Mouse (Mus musculus): ENCODE results near the gene Olfr597. TPM values are rescaled to one million over a fixed set of nuclear protein-coding genes. Genes with fewer than 3 reads are reported as not detected.
"Not testable (repeated sequence)": the region's sequence is repeated elsewhere in the genome, so short reads cannot be mapped to it uniquely, and the experiment has no call there.

The Olfr597 gene
- not detected in 2 replicates for polyA plus RNA-seq (2016; fragmentation: Nextera tagmentation; extraction: Ambion mirVana)

DNA sequence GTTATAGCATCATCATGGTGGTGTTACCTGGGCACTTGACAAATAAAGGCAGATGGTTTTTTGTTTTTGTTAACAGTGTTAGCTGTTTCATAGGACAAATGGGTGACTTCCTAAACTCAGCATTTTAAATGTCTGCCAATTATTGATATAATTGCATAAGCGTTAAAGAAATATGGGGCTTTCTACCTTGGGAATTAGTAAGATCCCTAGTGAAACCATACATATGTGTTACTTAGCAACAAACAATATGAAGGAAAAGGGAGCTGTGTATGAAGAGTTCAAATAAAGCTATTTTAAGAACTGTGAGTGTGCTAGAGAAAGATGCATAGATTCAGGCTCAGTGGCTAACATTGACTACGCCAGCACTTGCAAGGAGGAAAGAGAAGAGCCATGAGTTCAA, at the start of gene Olfr597:
Gene Olfr597, plus strand, starts transcription at position 301 of the 400 bp plus-strand sequence.
- H3K27ac ChIP-seq; H3K4me1 ChIP-seq; H3K36me3 ChIP-seq; H3K4me3 ChIP-seq; H3K9me3 ChIP-seq (replicated peaks); H3K27me3 ChIP-seq (ENCODE audit: low read depth, poor library complexity, severe bottlenecking); DNase-seq (ENCODE audit: low spot score): not testable (repeated sequence)
- WGBS: 87% methylated on average over 2 of the region's 2 CpGs

DNA sequence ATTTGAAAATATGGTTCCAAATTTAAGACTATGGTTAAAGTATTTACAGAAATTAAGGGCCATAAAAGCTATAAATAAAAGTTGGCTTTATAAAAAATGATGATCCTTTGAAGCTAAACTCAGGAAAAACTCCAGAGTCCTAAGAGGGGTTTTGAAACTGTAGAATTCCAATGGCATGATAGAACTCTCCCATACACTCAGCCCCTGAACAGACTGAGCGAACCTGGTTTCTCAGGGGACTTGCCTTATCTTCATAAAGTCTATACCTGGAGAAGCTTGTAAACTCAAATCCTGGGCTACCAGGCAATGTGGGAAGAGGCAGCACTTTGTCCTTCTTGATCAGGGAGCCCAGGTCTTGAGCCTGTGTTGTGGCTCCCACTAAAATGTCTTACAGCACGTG, 10.8 kb upstream of the Olfr597 start, which contains the start of gene Olfr596:
Gene Olfr596, plus strand, starts transcription at position 301 of the 400 bp plus-strand sequence.
- whole genome bisulfite sequencing: 91% methylated on average over 2 of the region's 2 CpGs
- not testable (repeated sequence) for DNase-seq (ENCODE audit: low spot score); H3K4me1 ChIP-seq

DNA sequence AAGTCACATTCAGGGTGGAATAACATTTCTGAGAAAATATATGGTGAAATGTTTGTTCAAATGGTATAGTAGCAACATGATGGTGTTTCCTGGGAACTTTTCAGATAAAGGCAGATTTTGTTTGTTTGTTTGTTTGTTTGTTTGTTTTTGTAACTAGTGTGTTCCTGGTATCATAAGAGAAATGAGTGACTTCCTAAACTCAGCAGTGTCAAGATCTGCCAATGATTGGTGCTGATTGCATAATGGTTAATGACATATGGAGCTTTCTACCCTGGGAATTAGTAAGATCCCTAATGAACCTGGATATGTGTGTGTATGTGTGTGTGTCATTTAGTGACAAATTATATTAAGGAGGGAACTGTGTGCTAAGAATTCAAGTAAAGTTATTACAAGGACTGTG, 7.2 kb downstream of the Olfr597 start, which contains the start of gene Olfr598:
Gene Olfr598, plus strand, starts transcription at position 301 of the 400 bp plus-strand sequence.
- Histone ChIP-seq H3K27me3 (ENCODE audit: low read depth, poor library complexity, severe bottlenecking) (no peaks in the 10 kb centered on the region), H3K4me1 (no peaks in the 10 kb centered on the region), H3K27ac (no peak within 1 kb of the TSS), H3K36me3 (no peaks in the 10 kb centered on the region), H3K4me3 (no peak within 1 kb of the TSS), H3K9me3 (replicated peaks) (no peaks in the 10 kb centered on the region)
- DNase-seq (ENCODE audit: low spot score): no peak

More for the DNA sequence above, 10.8 kb upstream of the Olfr597 start, which contains the start of gene Olfr596:
- not testable (repeated sequence) for H3K27me3 ChIP-seq (ENCODE audit: low read depth, poor library complexity, severe bottlenecking); H3K4me3 ChIP-seq; H3K27ac ChIP-seq; H3K9me3 ChIP-seq (replicated peaks); H3K36me3 ChIP-seq

DNA sequence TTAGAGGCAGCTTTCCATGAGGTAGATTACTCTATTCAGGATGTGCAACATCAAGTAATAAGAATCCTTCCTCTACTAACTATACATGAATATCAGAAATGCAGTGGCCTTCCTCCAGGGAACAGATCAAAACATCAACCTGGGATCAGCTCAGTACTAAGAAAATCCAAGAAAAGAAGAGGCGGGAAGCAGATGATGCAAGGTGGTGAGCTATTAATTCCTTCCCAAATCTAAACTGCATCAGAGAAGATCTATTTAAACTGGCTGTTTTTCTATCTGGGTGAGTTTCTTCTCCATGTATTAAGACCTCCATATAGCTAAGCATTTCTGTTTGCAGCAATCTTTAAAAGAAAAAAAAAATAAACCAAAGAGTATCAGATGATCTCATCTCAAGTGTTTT, 19.5 kb downstream of the Olfr597 start, which contains the start of gene Olfr599:
Gene Olfr599, plus strand, starts transcription at position 301 of the 400 bp plus-strand sequence.
- Histone ChIP-seq H3K27ac (no peak within 1 kb of the TSS), H3K4me1 (no peaks in the 10 kb centered on the region), H3K36me3 (no peaks in the 10 kb centered on the region), H3K4me3 (no peak within 1 kb of the TSS), H3K9me3 (replicated peaks) (no peaks in the 10 kb centered on the region), H3K27me3 (ENCODE audit: low read depth, poor library complexity, severe bottlenecking) (no peaks in the 10 kb centered on the region)
- no peak for DNase-seq (ENCODE audit: low spot score)
- WGBS: 88% methylated on average over 1 of the region's 1 CpGs

DNA sequence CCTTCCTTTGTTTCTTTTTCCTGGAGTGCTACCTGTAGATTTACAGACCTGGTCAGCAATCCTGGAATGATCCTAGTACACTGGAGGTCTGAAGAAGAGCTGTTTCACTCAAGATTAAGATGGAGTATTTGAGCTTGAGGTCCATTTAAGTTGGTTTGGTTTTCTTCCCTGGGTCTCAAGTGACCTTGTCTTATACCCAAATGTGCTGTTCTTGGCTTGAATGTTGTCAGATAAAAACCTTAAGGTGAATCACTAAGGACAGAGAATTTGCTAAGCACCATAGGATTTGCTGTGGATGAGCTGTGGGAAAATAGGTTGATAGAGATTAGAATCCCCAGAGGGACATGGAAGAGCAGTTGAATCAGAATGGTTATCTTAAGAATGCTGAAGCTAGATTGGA, 33.5 kb downstream of the Olfr597 start, which contains the start of gene Olfr600:
Gene Olfr600, minus strand, starts transcription at position 101 of the 400 bp plus-strand sequence.
- Histone ChIP-seq H3K36me3 (no peaks in the 10 kb centered on the region), H3K27me3 (ENCODE audit: low read depth, poor library complexity, severe bottlenecking) (no peaks in the 10 kb centered on the region), H3K27ac (no peak within 1 kb of the TSS), H3K4me3 (no peak within 1 kb of the TSS), H3K9me3 (replicated peaks) (no peaks in the 10 kb centered on the region), H3K4me1 (no peaks in the 10 kb centered on the region)
- no peak for DNase-seq (ENCODE audit: low spot score)

DNA sequence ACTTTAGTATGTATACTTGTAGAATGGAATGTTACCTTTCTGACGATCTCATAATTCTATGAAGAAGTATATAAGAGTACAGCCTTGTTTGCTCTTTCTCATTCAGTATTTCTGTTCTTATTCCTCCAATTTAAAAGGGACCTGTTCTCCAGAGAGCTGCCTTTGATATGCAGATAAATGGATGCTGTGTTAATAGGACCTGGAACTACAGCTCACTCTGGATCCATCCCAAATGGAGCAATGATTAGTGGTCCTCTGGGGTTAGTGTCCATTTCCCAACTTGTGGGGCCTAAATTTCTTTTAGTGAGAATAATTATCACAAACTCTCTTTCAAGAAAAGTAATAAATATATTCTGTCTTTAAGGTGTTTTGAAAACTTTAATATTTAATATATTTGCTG, 46.4 kb downstream of the Olfr597 start, which contains the start of gene Olfr601:
Gene Olfr601, minus strand, starts transcription at position 101 of the 400 bp plus-strand sequence.
- no peaks in the 10 kb centered on the region for H3K9me3 ChIP-seq (replicated peaks)
- H3K27me3 ChIP-seq (ENCODE audit: low read depth, poor library complexity, severe bottlenecking): no peaks in the 10 kb centered on the region
- H3K36me3 ChIP-seq: no peaks in the 10 kb centered on the region
- WGBS: 88% methylated on average over 1 of the region's 1 CpGs
- no peak within 1 kb of the TSS for H3K27ac ChIP-seq
- DNase-seq (ENCODE audit: low spot score): no peak
- no peak within 1 kb of the TSS for H3K4me3 ChIP-seq
- H3K4me1 ChIP-seq: no peaks in the 10 kb centered on the region

Small RNA genes within 50 kb of the gene (microRNA-seq; reads per million reads assigned to microRNA genes)
- not detected for gene Gm23550

Other genes with a start within 250 kb of the Olfr597 start
- gene Olfr584, start 234.4 kb upstream of the Olfr597 start, polyA plus RNA-seq (2016; fragmentation: Nextera tagmentation; extraction: Ambion mirVana): not detected in 2 replicates
- gene Olfr585, start 218.6 kb upstream of the Olfr597 start, polyA plus RNA-seq (2016; fragmentation: Nextera tagmentation; extraction: Ambion mirVana): not detected in 2 replicates
- not detected in 2 replicates for gene Olfr586, start 190.7 kb upstream of the Olfr597 start, polyA plus RNA-seq (2016; fragmentation: Nextera tagmentation; extraction: Ambion mirVana)
- not detected in 2 replicates for gene Olfr588-ps1, start 175.4 kb upstream of the Olfr597 start, polyA plus RNA-seq (2016; fragmentation: Nextera tagmentation; extraction: Ambion mirVana)
- not detected in 2 replicates for gene Olfr589, start 160.0 kb upstream of the Olfr597 start, polyA plus RNA-seq (2016; fragmentation: Nextera tagmentation; extraction: Ambion mirVana)
- not detected in 2 replicates for gene Olfr591, start 138.0 kb upstream of the Olfr597 start, polyA plus RNA-seq (2016; fragmentation: Nextera tagmentation; extraction: Ambion mirVana)
- not detected in 2 replicates for gene Olfr592, start 131.5 kb upstream of the Olfr597 start, polyA plus RNA-seq (2016; fragmentation: Nextera tagmentation; extraction: Ambion mirVana)
- gene Olfr593, start 104.5 kb upstream of the Olfr597 start, polyA plus RNA-seq (2016; fragmentation: Nextera tagmentation; extraction: Ambion mirVana): not detected in 2 replicates
- gene Olfr594, start 99.3 kb upstream of the Olfr597 start, polyA plus RNA-seq (2016; fragmentation: Nextera tagmentation; extraction: Ambion mirVana): not detected in 2 replicates
- not detected in 2 replicates for gene Usp17ld, start 63.8 kb upstream of the Olfr597 start, polyA plus RNA-seq (2016; fragmentation: Nextera tagmentation; extraction: Ambion mirVana)
- not detected in 2 replicates for gene Olfr596, start 10.7 kb upstream of the Olfr597 start, polyA plus RNA-seq (2016; fragmentation: Nextera tagmentation; extraction: Ambion mirVana)
- gene Olfr598, start 7.3 kb downstream of the Olfr597 start, polyA plus RNA-seq (2016; fragmentation: Nextera tagmentation; extraction: Ambion mirVana): not detected in 2 replicates
- not detected in 2 replicates for gene Olfr599, start 19.6 kb downstream of the Olfr597 start, polyA plus RNA-seq (2016; fragmentation: Nextera tagmentation; extraction: Ambion mirVana)
- not detected in 2 replicates for gene Olfr600, start 33.4 kb downstream of the Olfr597 start, polyA plus RNA-seq (2016; fragmentation: Nextera tagmentation; extraction: Ambion mirVana)
- not detected in 2 replicates for gene Olfr601, start 46.3 kb downstream of the Olfr597 start, polyA plus RNA-seq (2016; fragmentation: Nextera tagmentation; extraction: Ambion mirVana)
- not detected in 2 replicates for gene Olfr603, start 69.9 kb downstream of the Olfr597 start, polyA plus RNA-seq (2016; fragmentation: Nextera tagmentation; extraction: Ambion mirVana)
- 0.08 TPM in 1 of 2 replicates, not detected in the other for gene Usp17lc, start 98.8 kb downstream of the Olfr597 start, polyA plus RNA-seq (2016; fragmentation: Nextera tagmentation; extraction: Ambion mirVana)
- gene Olfr605, start 129.1 kb downstream of the Olfr597 start, polyA plus RNA-seq (2016; fragmentation: Nextera tagmentation; extraction: Ambion mirVana): not detected in 2 replicates
- gene Olfr606, start 132.7 kb downstream of the Olfr597 start, polyA plus RNA-seq (2016; fragmentation: Nextera tagmentation; extraction: Ambion mirVana): not detected in 2 replicates
- gene Olfr607, start 147.8 kb downstream of the Olfr597 start, polyA plus RNA-seq (2016; fragmentation: Nextera tagmentation; extraction: Ambion mirVana): not detected in 2 replicates
- not detected in 2 replicates for gene Olfr608, start 153.6 kb downstream of the Olfr597 start, polyA plus RNA-seq (2016; fragmentation: Nextera tagmentation; extraction: Ambion mirVana)
- not detected in 2 replicates for gene Olfr609, start 181.7 kb downstream of the Olfr597 start, polyA plus RNA-seq (2016; fragmentation: Nextera tagmentation; extraction: Ambion mirVana)
- not detected in 2 replicates for gene Olfr610, start 195.8 kb downstream of the Olfr597 start, polyA plus RNA-seq (2016; fragmentation: Nextera tagmentation; extraction: Ambion mirVana)
- not detected in 2 replicates for gene Olfr611, start 204.5 kb downstream of the Olfr597 start, polyA plus RNA-seq (2016; fragmentation: Nextera tagmentation; extraction: Ambion mirVana)
- not detected in 2 replicates for gene Olfr612, start 226.4 kb downstream of the Olfr597 start, polyA plus RNA-seq (2016; fragmentation: Nextera tagmentation; extraction: Ambion mirVana)
- not detected in 2 replicates for gene Olfr613, start 231.8 kb downstream of the Olfr597 start, polyA plus RNA-seq (2016; fragmentation: Nextera tagmentation; extraction: Ambion mirVana)
- gene Olfr615, start 239.8 kb downstream of the Olfr597 start, polyA plus RNA-seq (2016; fragmentation: Nextera tagmentation; extraction: Ambion mirVana): not detected in 2 replicates